Mouse (Mus musculus) bone marrow, adult 2 months (tissue): ENCODE results near the gene Clcn3.

ENCODE experiments used
- CTCF ChIP-seq: fragments of 200-500 bp; IDR thresholded peaks from 2 replicates; pipeline ENCODE4 v1.5.1; 2011; ENCODE audit warnings: low read length, control low read depth; ENCODE audit not compliant: control insufficient read depth, insufficient read depth
- POLR2A ChIP-seq: fragments of 200-500 bp; IDR thresholded peaks from 2 replicates; pipeline ENCODE4 v1.6.1; 2011; ENCODE audit warnings: low read depth, mild to moderate bottlenecking, control low read depth, low read length, borderline replicate concordance; ENCODE audit not compliant: control insufficient read depth

- TF ChIP-seq POLR2A, result no peak
- TF ChIP-seq CTCF, result no peak
Observed at GRCm38 (mm10) chr8:60956847-60957246, 26.3 kb downstream of the Clcn3 start.
